Mouse (Mus musculus) left cerebral cortex, adult 9 months (tissue): ENCODE measurements around the gene Ajm1.
A peak's percentile ranks its signal among the peaks of the same experiment; 100 is the strongest.
"Not testable (repeated sequence)": the region's sequence is repeated elsewhere in the genome, so short reads cannot be mapped to it uniquely, and the experiment has no call there.

Source experiments
- DNase-seq, 2 experiments: peaks; one replicate each; pipeline ENCODE4 v3.0.0; 2022; ENCODE audit warnings: low spot score in 2 of 2

The Ajm1 gene

DNA sequence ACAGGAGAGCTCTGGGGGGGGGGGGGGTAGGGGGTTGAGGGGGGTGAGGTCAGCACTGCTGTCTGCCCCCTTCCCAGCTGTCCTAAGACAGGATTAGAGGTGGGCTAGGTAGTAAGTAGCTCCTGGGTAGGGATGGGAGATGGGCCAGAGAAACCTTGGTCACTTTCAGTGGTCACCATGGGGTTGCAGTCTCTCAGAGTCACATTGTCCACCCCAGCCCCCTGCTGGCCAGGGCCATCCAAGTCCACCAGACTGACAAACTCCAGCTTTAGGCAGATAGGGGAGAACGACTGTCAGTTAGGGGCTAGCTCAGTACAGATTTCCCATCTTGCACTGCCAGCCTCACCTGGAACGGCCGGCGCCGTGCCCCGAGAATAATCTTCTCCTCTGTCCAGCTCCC lies 15.0 kb downstream of the Ajm1 start:
- DNase-seq, result no peak

DNA sequence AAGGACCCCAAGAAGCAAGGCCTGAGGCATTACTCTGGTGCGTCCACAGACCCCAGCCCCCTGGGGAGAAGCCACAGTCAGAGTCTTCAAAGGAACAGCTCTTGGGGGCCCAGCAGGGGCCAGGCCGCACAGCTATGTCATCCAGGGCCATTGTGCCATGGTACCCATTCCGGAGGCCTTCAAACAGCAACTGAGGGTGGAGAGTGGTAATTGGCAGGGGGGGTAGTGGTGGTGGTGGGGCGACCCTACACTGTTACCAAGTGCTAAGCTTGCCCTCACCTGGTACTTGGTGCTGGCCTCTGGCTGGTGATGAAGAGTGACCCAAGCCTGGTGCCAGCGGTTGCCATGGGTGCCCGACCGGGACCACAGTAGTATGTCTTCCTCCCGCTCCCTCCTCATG lies 15.8 kb downstream of the Ajm1 start:
- no peak for DNase-seq

DNA sequence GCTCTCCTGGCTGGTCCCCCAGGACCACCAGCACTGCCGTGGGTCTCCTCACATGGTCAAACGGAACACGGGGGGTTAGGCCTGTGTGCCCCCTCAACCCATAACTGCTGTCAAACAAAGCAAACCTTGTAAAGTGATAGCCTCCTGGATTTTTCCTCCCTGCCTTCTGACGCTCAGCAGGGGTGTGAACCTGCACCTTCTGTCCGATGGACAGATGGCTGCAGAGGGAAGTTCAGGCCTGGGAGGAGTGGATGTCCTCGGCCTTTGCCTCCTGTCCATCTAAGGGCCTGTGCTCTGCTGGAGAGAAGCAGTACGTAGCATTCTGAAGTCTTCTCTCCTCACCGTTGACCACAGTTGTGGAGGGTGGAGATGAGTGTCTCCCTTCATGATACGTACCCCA lies 19.6 kb downstream of the Ajm1 start:
- DNase-seq, result no peak

DNA sequence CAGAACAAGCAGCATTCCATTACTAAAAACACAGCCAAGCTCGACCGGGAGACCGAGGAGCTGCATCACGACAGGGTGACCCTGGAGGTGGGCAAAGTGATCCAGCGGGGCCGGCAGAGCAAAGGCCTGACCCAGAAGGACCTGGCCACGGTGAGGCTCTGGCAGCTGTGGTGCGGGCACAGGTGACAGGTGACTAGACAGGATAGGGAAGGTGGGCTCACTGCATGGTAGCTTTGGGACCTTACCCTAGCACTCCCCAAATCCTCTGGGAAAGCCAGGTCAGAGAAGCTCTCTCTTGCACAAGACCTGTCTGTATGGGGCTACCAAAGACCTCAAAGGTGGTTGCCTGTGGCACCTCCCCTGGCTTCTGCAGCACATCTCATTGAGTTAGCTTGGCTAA lies 21.0 kb downstream of the Ajm1 start:
- no peak for DNase-seq

DNA sequence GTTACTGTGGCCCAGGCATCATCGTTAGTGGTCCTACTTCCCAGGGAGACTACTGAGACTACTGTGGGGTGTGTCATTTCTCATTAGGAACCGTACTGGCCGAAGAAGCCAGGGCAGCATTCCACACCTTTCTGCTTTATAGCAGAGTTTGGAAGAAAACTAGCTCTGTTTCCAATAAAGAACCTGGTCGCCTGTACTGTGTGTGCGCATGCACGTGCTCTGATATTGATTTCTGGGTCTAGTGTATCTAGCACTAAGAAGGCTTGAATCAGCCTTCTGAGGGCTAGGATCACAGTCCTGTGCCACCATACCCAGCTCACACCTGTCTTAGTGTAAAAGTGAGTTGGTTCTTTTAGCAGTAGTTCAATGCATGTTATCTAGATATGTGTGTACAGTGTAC lies 22.8 kb downstream of the Ajm1 start:
- DNase-seq, result no peak

DNA sequence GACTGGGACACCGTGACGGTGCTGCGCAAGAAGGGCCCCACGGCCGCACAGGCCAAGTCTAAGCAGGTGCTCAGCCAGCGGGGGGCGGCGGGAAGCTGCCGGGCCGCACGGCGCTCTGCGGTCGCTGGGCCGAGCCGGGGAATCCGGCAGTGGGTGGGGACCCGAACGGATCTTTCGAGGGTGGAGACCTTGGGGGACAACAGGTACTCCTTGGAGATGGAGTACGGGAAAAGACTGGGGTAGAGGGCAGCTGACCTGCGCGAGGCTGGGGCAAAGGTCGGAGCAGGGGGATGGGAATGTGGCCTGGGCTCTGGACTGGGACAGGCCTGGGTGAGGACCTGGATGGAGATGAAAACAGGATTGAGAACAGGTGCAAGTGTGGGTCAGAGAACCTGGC lies 23.6 kb downstream of the Ajm1 start:
- no peak for DNase-seq

DNA sequence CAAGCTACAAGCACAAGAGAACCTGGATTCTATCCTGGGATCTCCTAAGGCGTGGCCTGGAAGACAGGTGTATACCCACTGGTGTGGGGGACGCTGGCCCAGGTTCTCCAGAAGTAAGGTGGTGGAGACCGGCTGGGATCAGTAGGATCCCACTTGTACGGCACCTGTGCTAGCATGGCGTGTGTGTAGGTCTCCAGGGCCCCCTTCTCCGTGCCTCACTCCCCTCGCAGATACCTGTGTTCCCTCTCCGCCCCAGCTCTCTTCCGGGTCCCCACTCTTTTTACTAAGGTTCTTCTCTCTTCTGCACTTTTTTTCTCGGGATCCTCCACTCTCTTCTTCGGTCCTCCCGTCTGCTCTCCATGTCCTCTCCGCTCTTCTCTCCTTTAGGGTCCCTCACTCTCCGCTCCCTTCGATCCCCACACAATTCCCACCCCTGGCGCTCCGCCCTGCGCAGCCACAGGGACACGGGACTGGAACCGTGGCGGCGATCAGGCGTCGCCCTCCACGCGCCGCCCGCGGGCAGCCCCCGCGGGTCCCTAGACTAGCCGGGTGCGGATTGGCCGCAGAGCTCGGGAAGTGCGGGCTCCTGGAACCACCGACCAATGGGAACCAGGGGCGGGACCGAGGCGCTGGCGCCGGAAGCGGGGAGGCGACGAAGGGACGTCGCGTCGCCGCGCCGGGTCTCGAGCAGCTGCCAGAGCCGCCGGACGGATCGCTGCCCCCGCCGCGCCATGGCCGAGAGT lies 24.2 kb downstream of the Ajm1 start, which contains the start of gene Edf1:
Gene Edf1 (plus strand): TSS at position 627 of the 743 bp plus-strand sequence.
- DNase-seq, result peak; percentile 87 to 94

DNA sequence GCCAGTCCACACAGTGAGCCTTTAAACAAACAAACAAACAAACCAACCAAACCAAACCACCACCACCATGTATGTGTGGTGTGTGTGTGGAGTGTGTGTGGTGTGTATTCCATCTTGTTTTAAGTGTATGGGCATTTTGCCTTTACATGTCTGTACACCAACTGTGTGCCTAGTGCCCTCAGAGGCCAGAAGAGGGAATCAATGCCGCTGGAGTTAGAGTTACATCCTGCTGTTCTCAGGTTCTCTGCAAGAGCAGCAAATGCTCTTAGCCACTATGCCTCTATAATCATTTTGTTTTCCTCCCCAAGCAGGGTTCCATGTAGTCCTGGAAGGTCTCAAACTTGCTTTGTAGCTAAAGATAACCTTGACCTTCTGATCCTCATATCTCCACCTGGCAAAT lies 25.3 kb downstream of the Ajm1 start:
- DNase-seq, result no peak

DNA sequence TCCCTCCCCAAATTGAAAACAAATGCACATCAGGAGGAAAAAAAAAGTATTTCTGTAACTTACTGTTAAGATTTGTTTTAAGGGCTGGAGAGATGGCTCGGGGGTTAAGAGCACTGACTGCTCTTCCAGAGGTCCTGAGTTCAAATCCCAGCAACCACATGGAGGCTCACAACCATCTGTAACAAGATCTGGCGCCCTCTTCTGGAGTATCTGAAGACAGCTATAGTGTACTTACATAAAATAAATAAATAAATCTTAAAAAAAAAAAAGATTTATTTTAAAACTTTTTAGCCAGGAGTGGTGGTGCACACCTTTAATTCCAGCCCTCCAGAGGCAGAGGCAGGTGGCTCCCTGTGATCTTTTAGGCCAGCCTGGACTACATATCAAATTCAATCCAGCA lies 26.1 kb downstream of the Ajm1 start:
- not testable (repeated sequence) for DNase-seq

DNA sequence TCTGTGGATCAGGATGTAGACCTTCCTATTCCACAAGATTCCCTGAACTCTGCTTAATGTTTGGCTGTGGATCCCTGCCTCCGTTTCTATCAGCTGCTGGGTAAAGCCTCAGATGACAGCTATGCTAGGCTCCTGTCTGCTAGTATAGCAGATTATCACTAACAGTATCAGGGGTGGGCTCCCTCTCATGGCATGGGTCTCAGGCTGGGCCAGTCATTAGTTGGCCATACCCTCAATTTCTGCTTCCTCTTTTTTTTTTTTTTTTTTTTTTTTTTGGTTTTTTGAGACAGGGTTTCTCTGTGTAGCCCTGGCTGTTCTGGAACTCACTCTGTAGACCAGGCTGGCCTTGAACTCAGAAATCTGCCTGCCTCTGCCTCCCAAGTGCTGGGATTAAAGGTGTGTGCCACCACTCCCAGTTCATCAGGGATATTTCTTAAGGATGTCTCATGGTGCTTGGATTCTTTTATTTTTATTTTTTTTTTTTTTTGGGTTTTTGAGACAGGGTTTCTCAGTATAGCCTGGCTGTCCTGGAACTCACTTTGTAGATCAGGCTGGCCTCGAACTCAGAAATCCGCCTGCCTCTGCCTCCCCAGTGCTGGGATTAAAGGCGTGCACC lies 28.3 kb downstream of the Ajm1 start:
- DNase-seq, result not testable (repeated sequence)

DNA sequence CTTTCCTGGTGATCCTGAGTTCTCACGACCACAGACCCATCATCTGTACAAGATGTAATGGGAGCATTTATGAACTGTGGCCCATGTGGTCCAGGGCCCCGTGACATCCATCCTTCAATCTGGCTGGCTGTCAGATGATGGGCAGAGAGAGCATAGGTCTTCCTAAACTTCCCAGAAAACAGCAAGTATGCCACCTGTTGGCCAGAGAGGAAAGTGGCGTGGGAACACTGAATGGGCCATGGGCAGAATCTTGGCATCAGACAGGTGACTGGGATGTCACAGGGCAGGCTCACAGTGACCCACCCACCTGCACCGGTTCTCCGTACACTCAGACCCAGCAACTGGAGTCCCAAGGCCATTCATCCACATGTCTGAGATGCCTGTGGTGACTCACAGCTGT lies 30.4 kb downstream of the Ajm1 start:
- DNase-seq, result peak in 1 of 2 experiments; percentile 51

DNA sequence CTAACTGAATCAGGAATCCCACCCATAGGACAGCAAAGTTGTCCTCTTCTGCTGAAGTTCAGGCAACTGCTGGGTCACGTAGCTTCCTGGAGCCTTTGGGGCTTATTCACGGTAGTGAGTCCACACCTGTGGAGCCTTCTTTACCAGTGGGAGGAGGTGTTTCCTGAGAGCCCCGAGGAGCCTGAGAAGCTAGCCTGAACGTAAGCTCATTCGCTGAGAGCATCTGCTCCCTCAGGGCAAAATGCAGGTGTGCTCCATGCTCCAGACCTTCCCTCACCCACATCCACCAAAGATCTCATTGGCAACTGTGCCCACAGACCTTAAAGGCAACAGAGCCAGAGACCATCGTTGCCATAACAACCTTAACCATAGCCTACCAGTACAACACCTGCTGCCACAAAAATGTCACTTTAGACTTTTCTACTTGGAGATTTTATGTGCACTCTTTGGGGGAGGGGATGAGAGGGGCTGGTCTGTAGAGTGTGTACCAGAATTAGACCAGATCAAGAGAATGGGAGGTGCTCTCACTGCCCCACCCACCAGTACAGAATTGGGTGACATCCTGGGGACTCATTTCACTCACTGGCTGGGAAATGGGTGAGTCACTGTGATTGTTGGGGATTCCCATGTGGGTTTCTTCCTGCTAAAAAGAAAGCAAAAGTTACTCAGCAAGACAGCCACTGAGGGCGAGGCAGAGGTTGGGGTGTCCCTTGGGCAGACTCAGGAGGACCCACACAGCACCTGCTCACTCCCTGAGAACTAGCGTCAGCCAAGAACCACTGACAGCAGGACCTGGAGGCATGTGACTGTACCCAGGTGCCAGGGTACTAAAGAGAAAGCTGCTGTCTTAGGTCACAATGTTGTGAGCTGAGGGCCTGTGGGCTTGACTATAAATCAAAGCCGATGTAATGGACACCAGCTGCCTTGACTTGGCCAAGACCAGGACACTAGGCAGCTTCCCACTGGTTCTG lies 32.3 kb downstream of the Ajm1 start:
- DNase-seq, result no peak

DNA sequence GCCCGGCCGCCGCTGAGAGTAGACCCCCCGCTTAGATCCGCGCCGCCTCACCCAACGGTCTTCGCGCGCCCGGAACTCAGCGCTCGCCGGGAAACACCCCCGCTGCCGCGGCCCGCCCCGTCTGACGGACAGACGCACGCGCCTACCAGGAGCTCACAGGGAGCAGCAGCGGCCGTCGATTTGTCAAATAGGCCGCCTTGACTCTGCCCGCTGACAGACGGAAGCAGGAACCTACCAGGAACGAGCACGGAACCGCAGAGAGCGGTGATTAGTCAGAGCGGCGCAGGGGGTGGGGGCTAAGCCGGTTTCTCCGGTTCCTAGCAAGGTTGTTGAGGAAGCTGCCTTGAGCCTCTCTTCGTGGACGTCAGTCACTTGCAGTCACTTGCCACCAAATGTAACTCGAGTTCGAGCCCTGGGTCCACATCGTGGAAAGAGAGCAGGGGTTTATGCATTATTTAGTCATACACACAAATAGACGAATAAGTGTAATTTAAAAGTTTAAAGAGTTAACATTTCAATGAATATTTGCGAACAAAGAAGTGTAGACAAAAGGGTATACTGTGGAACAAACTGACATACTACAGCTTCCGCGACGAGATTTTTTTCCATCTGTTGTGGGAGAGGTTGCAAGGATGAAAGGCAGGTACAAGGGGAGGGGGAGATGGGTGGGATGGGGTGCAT lies 34.6 kb downstream of the Ajm1 start, which contains the start of gene Traf2:
Gene Traf2 (minus strand): TSS at position 130 of the 681 bp plus-strand sequence.
- DNase-seq, result peak; percentile 97 to 99

DNA sequence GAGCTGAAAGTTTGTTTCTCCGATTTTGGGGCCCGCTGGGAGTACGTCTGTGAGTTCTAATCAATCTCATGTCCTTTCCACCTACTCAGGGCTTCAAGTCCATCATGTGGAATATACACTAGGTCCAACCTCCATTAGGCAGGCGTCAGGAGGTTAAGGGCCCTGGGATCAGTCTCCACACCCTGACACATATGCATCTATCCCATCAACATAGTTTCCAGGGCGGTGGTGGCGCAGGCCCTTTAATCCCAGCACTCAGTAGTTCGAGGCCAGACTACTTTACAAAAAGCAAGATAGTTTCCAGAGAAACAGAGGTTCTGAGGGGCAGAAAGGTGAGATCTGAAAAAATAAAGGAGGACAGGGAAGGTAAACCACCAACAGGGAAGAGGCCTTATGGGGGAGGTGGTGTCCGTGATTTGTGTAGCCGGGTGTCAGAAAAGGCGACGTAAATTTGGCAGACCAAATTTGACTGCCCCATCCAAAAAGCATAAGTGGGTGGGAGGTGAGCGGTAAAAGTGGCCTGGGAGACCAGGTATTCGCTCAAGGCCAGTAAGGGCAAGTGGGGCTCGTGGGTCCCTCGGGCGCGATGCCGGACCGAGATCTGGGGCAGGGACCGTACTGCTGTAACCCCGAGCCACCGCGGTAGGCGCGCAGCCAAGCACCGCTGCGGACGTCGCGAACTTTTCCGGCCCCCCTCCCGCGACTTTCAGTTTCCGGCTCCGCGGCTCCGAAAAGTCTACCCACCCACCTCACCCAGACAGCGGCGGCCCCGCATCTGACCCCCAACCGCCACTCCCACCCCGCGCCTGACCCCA lies 35.4 kb downstream of the Ajm1 start:
- no peak for DNase-seq

DNA sequence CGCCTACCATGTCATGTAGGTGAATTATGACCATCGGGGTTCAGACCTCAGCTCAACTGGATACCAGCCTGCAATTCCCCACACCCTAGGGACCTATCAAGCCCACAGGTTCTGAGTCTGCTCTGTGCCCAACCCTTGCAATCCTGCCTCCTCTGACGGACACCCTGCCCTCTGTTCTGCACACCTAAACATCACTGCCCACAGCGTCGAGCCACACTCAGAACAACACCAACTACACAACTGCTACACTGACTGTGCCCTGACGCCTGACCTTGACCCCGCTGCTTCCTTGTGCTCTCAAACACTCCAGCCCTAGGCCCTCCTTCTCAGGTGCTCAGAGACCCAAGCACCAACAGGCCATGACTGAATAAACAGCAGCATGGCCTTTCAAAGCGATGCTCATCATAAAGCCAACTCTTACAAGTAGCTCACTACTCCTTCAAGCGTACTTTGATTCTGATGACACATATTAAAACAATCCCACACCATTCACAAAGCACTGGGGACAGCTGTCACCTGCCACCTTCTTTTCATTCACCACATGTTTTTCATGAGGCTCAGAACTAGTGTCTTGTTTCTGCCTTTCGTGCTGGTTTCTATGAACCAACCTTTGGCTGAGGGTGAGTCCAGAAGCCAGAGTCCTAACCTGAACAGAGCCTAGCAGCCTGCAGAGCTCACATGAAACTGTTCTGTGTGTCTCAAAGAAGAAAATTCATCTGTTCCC lies 39.8 kb downstream of the Ajm1 start:
- DNase-seq, result no peak

DNA sequence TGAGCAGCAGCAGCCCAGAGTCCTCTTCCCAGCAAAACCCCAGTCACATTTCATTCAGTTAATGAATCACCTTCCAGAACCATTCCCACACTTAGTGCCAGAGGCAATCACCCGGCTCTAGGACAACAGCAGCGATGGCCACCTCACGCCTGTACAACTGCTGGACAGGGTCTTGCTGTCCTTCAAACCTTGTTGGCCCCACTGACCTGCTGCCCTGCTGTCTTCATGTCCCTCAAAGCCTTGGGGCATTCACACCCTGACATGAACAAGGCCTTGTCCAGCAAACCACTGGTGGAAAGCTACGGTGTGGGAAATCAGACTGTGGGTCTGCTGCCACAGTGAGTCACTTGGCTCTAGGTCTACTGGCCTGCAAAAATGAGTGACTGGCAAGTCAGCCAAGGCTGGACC lies 41.0 kb downstream of the Ajm1 start:
- no peak for DNase-seq

DNA sequence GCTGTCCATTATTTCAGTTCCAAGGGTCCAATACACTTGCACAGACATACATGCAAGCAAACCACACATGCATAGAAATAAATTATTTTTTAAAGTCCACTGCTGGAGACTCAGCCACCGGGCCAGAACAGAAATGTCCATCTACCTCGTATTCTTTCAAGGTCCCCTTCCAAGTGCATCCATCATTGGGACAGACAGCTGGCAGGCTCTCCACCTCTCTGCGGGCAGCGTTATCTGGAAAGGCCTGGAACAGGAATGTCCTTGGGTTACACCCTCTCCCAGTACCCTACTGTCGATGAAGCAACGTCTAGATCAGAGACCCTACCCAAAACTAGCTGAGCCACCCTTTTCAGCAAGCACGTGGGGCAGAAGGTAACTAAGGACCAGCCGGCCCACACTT lies 45.0 kb downstream of the Ajm1 start:
- no peak for DNase-seq

DNA sequence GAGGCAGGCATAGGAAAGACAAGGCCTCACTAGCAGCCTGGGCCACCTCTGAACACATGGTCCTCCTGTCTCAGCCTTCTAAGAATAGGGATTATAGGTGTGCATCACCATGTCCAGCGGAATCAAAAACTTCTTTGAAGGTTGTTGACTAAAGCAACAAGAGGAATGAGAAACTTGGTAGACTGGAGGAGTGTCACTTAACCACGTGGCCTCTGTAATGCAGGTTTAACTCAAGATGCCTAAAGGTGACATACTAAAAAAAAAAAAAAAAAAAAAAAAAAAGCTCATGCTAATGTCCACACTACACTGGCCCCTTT lies 46.7 kb downstream of the Ajm1 start:
- no peak for DNase-seq

DNA sequence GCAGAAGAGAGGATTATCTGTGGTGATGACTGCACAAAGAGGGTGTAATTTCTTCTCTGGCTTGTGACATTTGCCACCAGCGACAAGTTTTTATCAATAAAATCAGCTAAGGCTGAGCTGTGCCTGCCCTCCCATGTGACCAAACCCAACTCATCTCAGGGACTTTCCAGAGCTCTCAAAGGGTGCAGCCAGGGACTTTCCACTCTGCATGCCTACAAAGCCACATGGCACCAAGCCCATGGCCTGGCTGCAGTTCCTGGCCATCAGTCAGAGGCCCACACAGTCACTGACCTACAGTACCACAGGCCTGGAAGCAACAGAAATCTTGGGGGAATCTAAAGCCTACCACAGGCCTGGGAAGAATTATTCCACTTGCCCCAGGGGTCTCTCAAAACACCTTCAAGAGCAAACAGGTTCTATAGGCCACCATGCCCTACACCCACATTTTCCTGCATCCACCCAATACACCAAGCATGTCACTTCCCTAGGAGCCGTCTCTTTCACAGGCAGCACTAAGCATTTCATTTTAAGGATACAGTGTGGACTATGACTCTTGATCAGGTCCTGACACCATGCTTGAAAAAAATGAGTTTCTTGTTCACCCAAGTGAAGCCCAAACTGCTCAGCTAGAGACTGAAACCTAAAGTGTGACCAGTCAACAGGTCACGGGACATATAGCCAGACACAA lies 47.2 kb downstream of the Ajm1 start:
- peak in 1 of 2 experiments; percentile 50 for DNase-seq

DNA sequence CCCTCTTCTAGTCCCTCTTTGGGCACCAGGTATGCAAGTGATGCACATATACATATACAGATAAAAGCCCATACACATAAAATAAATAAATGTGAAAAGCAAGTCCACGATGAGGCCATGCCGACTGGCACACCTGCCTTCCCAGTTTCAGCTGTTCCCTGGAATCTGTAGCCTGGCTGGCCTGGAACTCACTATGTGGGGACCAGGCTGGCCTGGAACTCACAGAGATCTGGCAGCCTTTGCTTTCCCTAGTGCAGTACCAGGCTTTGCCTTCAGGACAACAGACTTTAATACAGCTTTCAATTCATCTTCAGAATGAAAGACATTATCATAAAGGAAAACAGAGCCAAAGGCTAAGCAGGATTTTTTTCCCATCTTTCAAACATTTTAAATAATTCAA lies 47.9 kb downstream of the Ajm1 start:
- no peak for DNase-seq
